Mouse (Mus musculus): ENCODE results near the gene Fam71f1. TPM values are rescaled to one million over a fixed set of nuclear protein-coding genes. Genes with fewer than 3 reads are reported as not detected.

Fam71f1 gene
- polyA plus RNA-seq (2012; rRNA removed) = not detected in 2 replicates

DNA sequence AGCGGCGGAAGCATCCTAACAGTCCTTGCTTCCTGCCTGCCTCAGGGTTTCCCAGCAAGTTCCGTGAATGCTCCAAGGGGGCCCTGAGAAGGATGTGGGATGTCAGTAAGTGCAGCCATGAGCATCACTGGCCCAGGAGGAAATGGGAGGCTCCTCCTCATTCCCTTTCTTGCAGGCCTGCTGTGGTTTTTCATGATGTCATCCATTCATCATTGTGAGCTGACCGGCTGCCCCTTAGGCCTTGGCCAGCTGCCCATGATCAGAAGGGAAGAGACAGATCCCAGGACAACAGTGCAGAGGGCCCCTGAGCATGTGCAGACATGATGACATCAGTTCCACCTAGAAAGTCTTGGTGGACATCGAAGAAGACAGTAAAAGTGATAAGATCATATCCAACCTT lies at the start of gene Fam71f1:
Fam71f1 (plus strand) TSS at position 262 of the 400 bp plus-strand sequence.

DNA sequence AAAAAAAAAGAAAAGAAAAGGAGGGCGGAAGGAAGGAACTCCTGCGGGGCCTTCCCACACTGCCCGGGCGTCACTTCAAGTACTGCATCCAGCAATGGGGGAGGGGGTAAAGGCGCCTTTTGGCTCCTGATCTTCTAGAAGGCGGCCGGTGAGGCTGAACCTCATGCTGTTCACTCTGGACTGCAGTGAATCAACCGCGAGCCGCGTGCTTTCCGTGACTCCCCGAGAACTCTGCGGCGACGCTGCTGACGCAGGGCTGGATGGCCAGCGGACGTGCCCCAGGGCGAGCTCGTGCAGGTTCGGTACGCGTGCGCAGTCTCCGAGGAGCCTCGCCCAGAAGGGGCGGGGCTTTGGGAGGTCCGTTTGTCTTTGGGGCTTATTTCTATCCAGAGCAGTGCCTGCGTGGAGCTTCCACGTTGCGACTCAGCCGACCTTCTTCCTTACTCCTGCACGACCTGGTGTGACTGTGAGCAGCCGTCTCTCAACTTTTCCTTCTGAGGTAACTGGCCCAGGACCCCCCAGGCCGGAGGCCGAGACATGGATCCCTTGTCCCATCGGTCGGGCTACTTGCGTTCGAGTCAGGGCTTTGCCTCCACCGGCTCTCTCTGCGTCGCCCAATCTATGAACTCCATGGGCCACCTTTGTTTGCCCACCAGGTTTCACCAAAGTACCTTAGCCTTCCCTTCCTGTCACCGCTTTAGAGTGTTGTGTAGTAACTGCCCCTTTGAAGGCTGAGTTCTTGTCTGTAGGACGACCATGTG lies 46.4 kb upstream of the Fam71f1 start, which contains the start of gene Hilpda:
Hilpda (plus strand) TSS at position 177 of the 761 bp plus-strand sequence.

DNA sequence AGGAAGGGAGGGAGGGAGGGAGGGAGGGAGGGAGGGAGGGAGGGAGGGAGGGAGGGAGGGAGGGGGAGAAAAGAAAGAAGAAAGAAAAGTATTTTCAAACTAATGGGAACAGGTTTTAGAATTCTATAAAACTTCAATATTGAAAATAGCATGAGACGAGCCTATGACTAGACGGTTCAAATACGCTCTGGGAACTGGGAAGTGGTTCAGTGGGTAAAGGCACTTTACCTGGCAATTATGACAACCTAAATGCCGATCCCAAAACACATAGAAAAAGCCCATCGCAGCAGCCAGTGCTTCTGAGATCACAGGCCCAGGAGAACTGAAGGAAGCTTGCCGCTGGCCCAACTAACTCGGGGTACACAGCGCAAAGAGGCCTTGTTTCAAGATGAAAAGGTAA lies 39.6 kb upstream of the Fam71f1 start, which contains the start of gene Fam71f2:
Fam71f2 (plus strand) TSS at position 301 of the 400 bp plus-strand sequence.

DNA sequence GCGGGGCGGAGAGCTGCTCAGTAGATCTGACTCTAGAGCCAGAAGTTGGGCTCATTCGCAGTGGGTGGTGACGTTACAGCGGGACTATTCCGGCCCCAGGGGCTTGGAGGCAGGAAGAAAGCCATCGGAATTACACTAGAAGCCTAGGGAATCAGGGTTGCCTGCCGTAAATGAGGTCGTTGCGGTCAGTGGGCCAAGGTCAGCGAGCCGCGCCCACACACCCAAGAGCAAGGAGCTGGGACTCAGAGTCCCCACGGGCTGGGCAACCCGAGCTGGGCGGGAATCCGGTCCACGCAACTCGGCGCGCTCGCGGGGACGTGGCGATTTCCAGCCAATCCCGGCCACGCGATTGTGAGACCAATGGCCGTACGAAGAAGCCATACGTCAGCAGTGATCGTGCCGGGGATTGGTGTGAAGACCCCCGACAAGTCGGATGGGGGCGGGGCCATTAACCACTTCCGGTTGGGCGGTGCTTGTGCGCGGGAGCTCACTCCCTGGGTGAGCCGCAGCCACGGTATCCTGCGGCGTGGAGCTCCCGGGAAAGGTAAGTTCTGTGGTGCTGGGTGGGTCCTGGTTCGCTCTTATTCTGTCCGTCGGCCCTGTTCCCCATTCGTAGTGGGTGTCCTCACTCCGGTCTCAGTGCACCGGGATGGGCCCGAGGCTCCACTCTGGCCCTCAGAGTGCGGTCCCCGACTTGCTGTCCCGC lies 28.9 kb downstream of the Fam71f1 start, which contains the start of gene Calu:
Calu (plus strand) TSS at position 405 of the 706 bp plus-strand sequence.

Other genes starting within 250 kb of the Fam71f1 start
- 80.4 and 88.8 TPM in 2 replicates for gene Rbm28, start 154.1 kb upstream of the Fam71f1 start, polyA plus RNA-seq (2012; rRNA removed)
- gene Prrt4, start 139.6 kb upstream of the Fam71f1 start, polyA plus RNA-seq (2012; rRNA removed) = 13.6 and 14.4 TPM in 2 replicates
- 70.6 and 76.8 TPM in 2 replicates for gene Impdh1, start 102.8 kb upstream of the Fam71f1 start, polyA plus RNA-seq (2012; rRNA removed)
- 31.5 and 35.4 TPM in 2 replicates for gene Hilpda, start 46.7 kb upstream of the Fam71f1 start, polyA plus RNA-seq (2012; rRNA removed)
- gene Fam71f2, start 39.5 kb upstream of the Fam71f1 start, polyA plus RNA-seq (2012; rRNA removed) = 2.3 and 2.4 TPM in 2 replicates
- 95.3 and 108 TPM in 2 replicates for gene Calu, start 28.9 kb downstream of the Fam71f1 start, polyA plus RNA-seq (2012; rRNA removed)
- 0.20 and 0.49 TPM in 2 replicates for gene Opn1sw, start 69.3 kb downstream of the Fam71f1 start, polyA plus RNA-seq (2012; rRNA removed)
- 59.2 and 64.4 TPM in 2 replicates for gene Ccdc136, start 77.2 kb downstream of the Fam71f1 start, polyA plus RNA-seq (2012; rRNA removed)
- 2.1 and 3.3 TPM in 2 replicates for gene Flnc, start 114.1 kb downstream of the Fam71f1 start, polyA plus RNA-seq (2012; rRNA removed)
- 329 and 373 TPM in 2 replicates for gene Atp6v1f, start 148.6 kb downstream of the Fam71f1 start, polyA plus RNA-seq (2012; rRNA removed)
- 0.22 and 0.35 TPM in 2 replicates for gene Atp6v1fnb, start 152.3 kb downstream of the Fam71f1 start, polyA plus RNA-seq (2012; rRNA removed)
- 41.0 and 48.8 TPM in 2 replicates for gene Kcp, start 188.8 kb downstream of the Fam71f1 start, polyA plus RNA-seq (2012; rRNA removed)
- 1.7 and 1.8 TPM in 2 replicates for gene Irf5, start 207.5 kb downstream of the Fam71f1 start, polyA plus RNA-seq (2012; rRNA removed)